Mouse (Mus musculus): Measurements from ENCODE around the gene Hus1b. TPM values are rescaled to one million over a fixed set of nuclear protein-coding genes. Genes with fewer than 3 reads are reported as not detected.

Hus1b gene
- total and polyA plus RNA-seq, 3 experiments, result 0.08 to 0.19 TPM; not detected in 1

DNA sequence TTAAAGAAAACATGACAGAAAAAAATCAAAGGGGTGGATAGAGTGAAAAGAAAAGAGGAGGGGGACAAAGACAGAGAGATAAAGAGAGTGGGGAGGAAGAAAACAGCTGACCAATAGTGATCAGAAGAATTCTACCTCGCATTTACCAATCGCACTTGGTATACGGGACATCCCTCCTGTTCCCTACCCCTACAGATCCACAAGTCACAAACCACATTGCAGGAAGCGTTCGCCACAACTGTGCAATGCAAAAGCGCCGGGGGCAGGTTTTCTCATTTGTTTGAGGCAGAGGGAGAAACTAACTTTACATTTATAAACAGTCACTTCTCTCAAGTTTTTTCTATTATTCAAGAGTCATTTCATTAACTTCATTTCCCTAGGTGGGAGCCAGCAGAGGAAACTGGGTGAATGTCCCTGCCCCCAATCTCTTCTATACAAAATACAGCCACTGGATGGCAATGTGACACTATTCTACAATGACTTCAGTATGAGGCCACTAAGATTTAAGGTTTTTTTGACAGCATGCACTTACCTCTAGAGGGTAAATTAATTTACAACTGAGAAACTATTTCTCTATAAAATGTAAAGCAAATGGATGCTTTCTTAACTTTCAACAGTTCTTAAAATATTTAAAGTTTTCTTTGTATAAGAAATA lies 46.0 kb downstream of the Hus1b start:
- Histone ChIP-seq H3K36me3 (ENCODE audit: control insufficient read depth in 1 of 2, insufficient read depth in 2 of 2, low read length in 2 of 2) (peaks cover 0 to 8% of the 10 kb centered on the region in 2 experiments; a peak in 2 of 4 replicates), H3K4me3 (ENCODE audit: control insufficient read depth in 1 of 2, insufficient read depth in 1 of 2, low read depth in 2 of 2, low read length in 2 of 2) (no peak overlapping the region), H3K27me3 (ENCODE audit: control insufficient read depth in 1 of 2, insufficient read depth in 2 of 2, low read length in 2 of 2) (no peaks in the 10 kb centered on the region), H3K4me1 (ENCODE audit: control insufficient read depth in 1 of 2, insufficient read depth in 2 of 2, low read length in 2 of 2) (no peaks in the 10 kb centered on the region), H3K79me2 (ENCODE audit: control insufficient read depth, insufficient read depth, low read length, poor library complexity) (no peaks in the 10 kb centered on the region), H3K9me3 (replicated peaks; ENCODE audit: insufficient read depth, low read length) (no peaks in the 10 kb centered on the region), H3K9ac (ENCODE audit: control insufficient read depth, low read depth, low read length, poor library complexity, severe bottlenecking) (no peak overlapping the region), H3K27ac (ENCODE audit: control insufficient read depth, low read depth, low read length) (no peak overlapping the region)
- TF ChIP-seq POLR2AphosphoS2 (IDR thresholded peaks at IDR 0.05; ENCODE audit: low read length) (no peak), CHD2 (IDR thresholded peaks at IDR 0.05; ENCODE audit: low read length) (no peak), MYB (IDR thresholded peaks at IDR 0.05; ENCODE audit: low read depth, low read length) (no peak), TBP (IDR thresholded peaks at IDR 0.05; ENCODE audit: low read depth, low read length) (no peak), EP300 (IDR thresholded peaks at IDR 0.05; ENCODE audit: low read depth in 1 of 2, low read length in 2 of 2) (no peak), MAZ (IDR thresholded peaks at IDR 0.05; ENCODE audit: low read depth, low read length) (no peak), JUND (IDR thresholded peaks at IDR 0.05; ENCODE audit: low read depth, low read length) (no peak), HCFC1 (IDR thresholded peaks at IDR 0.05; ENCODE audit: low read depth, low read length) (no peak), RCOR1 (IDR thresholded peaks at IDR 0.05; ENCODE audit: low read depth, low read length) (no peak), CTCF (IDR thresholded peaks at IDR 0.05 in 2 of 3, conservative IDR thresholded peaks at IDR 0.05 in 1 of 3; ENCODE audit: control insufficient read depth in 1 of 3, insufficient read depth in 1 of 3, low read depth in 2 of 3, low read length in 3 of 3, poor library complexity in 1 of 3, severe bottlenecking in 1 of 3) (peak in 1 of 3 experiments; percentile 34; a peak in 1 of 6 replicates), MXI1 (IDR thresholded peaks at IDR 0.05; ENCODE audit: low read depth, low read length) (no peak), USF2 (IDR thresholded peaks at IDR 0.05; ENCODE audit: borderline replicate concordance in 1 of 2, insufficient read depth in 1 of 2, low read depth in 1 of 2, low read length in 2 of 2) (no peak), ZC3H11A (IDR thresholded peaks at IDR 0.05; ENCODE audit: low read depth, low read length) (no peak), MAX (IDR thresholded peaks at IDR 0.05; ENCODE audit: low read length) (no peak), USF1 (IDR thresholded peaks at IDR 0.05; ENCODE audit: low read depth, low read length) (no peak), ZNF384 (IDR thresholded peaks at IDR 0.05; ENCODE audit: low read depth, low read length) (no peak), NRF1 (IDR thresholded peaks at IDR 0.05; ENCODE audit: insufficient read depth, low read depth, low read length, poor library complexity, severe bottlenecking) (no peak), ZKSCAN1 (IDR thresholded peaks at IDR 0.05; ENCODE audit: low read depth, low read length) (no peak), MAFK (IDR thresholded peaks at IDR 0.05; ENCODE audit: borderline replicate concordance, low read depth, low read length) (no peak), POLR2AphosphoS5 (IDR thresholded peaks at IDR 0.05; ENCODE audit: borderline replicate concordance, low read depth, low read length) (no peak), RAD21 (IDR thresholded peaks at IDR 0.05; ENCODE audit: low read depth, low read length) (peak; percentile 27), SMC3 (IDR thresholded peaks at IDR 0.05; ENCODE audit: low read depth, low read length) (peak; percentile 28; the same call in 1 of the 2 replicates)
- peak; percentile 7 for DNase-seq (ENCODE audit: low read depth, low spot score)

Other genes starting within 250 kb of the Hus1b start
- gene Irf4, start 198.5 kb downstream of the Hus1b start, total RNA-seq (2012; rRNA removed), result not detected in 2 replicates
- gene Irf4, start 198.5 kb downstream of the Hus1b start, polyA plus RNA-seq (2012; ENCODE audit: insufficient read depth in 1 of 2, insufficient read length in 2 of 2, low read depth in 1 of 2, low replicate concordance in 2 of 2, missing spikeins in 1 of 2), result not detected
- 26.0 and 27.0 TPM in 2 replicates for gene Exoc2, start 26.3 kb upstream of the Hus1b start, total RNA-seq (2012; rRNA removed)
- 10 to 100 TPM in 1 of 2 experiments, not detected in 1; 22.1 TPM for gene Exoc2, start 26.3 kb upstream of the Hus1b start, polyA plus RNA-seq (2012; ENCODE audit: insufficient read depth in 1 of 2, insufficient read length in 2 of 2, low read depth in 1 of 2, low replicate concordance in 2 of 2, missing spikeins in 1 of 2)
- gene Gm5447, start 26.4 kb upstream of the Hus1b start, total RNA-seq (2012; rRNA removed), result not detected in 2 replicates
- gene Gm5447, start 26.4 kb upstream of the Hus1b start, polyA plus RNA-seq (2012; ENCODE audit: insufficient read depth in 1 of 2, insufficient read length in 2 of 2, low read depth in 1 of 2, low replicate concordance in 2 of 2, missing spikeins in 1 of 2), result not detected

Data from MEL (cell line).